Mouse (Mus musculus) spleen, adult 2 months (tissue): ENCODE results near the gene Agap1.

ENCODE experiments used
- CTCF ChIP-seq: fragments of 200-500 bp; IDR thresholded peaks from 2 replicates; pipeline ENCODE4 v1.5.1; 2011; ENCODE audit warnings: mild to moderate bottlenecking, inconsistent platforms; ENCODE audit not compliant: insufficient read depth, insufficient read length, insufficient replicate concordance; ENCODE audit errors: extremely low read depth
- POLR2A ChIP-seq: fragments of 200-500 bp; IDR thresholded peaks from 2 replicates; pipeline ENCODE4 v1.6.1; 2011; ENCODE audit warnings: low read depth, low read length, inconsistent platforms

GRCm38 (mm10) chr1:89929181-89929580 is 474.6 kb downstream of the Agap1 start:
- TF ChIP-seq CTCF (no peak), POLR2A (no peak)
